Mouse (Mus musculus): Measurements from ENCODE around the gene Gak. TPM values are rescaled to one million over a fixed set of nuclear protein-coding genes. Genes with fewer than 3 reads are reported as not detected.

Gene Gak
- polyA plus RNA-seq, 1 experiment from 2014 or later: 57.7 TPM

DNA sequence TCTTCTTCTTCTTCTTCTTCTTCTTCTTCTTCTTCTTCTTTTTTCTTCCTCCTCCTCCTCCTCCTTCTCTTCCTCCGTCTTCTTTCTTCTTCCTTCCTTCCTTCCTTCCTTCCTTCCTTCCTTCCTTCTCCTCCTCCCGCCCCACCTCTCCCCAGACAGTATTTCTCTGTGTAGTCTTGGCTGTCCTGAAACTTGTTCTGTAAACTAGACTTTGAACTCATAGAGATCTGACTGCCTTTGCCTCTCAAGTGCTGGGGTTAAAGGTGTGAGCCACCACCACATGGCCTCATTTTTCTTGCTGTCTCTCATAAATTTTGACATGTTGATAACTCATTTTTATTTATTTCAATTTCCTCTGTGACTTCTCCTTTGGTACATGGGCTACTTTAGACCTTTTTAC lies 67.1 kb downstream of the Gak start:
- H3K4me3 ChIP-seq (replicated peaks): no peak overlapping the region
- no peaks in the 10 kb centered on the region for H3K27me3 ChIP-seq
- H3K9ac ChIP-seq: no peak overlapping the region
- H3K4me1 ChIP-seq: no peaks in the 10 kb centered on the region
- WGBS: 94% methylated on average over 2 of the region's 2 CpGs
- ATAC-seq (ENCODE audit: low FRiP score): no peak
- H3K4me2 ChIP-seq: no peak overlapping the region
- no peaks in the 10 kb centered on the region for H3K9me3 ChIP-seq
- no peak overlapping the region for H3K27ac ChIP-seq
- H3K36me3 ChIP-seq (replicated peaks): peaks cover 10% of the 10 kb centered on the region

DNA sequence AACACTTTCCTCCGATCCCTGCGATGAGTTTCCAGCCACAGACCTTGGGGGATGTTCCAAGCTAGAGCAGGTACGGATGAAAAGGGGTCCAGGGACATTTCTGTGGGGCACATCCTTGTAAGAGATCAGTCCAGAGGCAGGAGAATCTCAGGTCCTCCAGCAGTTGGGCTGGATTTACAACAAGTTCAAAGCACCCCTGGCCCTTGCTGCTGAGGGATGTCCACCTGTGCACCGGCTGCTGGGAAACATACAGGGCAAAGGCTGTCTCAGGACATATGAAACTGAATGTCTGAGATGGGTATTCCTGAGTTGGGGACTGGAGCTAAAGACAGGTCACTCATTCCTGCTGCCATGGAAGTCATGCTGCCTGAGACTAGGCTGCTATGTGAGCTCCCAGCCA lies 72.6 kb downstream of the Gak start:
- WGBS: 83% methylated on average over 4 of the region's 4 CpGs
- Histone ChIP-seq H3K9me3 (no peaks in the 10 kb centered on the region), H3K36me3 (replicated peaks) (no peaks in the 10 kb centered on the region)

DNA sequence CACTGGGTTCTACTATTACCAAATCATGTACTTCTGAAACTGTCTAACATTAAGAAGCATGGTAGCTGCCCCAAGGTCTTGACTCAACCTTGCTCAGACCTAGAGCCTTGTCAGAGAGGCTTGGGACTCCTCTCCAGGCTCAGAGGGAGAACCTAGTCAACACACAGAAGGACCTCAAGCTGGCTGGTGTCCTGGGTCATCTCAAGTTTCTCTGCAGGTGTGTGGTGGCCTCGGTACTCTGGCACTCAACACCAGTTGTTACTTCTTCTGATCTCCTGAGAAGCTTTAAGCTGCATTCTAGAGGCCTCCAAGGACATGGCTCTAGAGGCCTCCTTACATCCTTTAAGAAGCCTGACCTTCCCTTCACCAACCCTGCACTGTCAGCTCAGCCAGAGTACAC lies 75.5 kb downstream of the Gak start:
- Histone ChIP-seq H3K36me3 (replicated peaks) (no peaks in the 10 kb centered on the region), H3K27ac (no peak overlapping the region), H3K4me2 (no peak overlapping the region), H3K9me3 (no peaks in the 10 kb centered on the region), H3K27me3 (peaks cover 38% of the 10 kb centered on the region), H3K4me3 (replicated peaks) (no peak overlapping the region), H3K9ac (no peak overlapping the region), H3K4me1 (peaks cover 8% of the 10 kb centered on the region)
- WGBS: 91% methylated on average over 1 of the region's 1 CpGs
- ATAC-seq (ENCODE audit: low FRiP score): no peak

More for the DNA sequence above, 72.6 kb downstream of the Gak start:
- Histone ChIP-seq H3K4me3 (replicated peaks) (no peak overlapping the region), H3K4me2 (no peak overlapping the region), H3K27me3 (peaks cover 11% of the 10 kb centered on the region), H3K27ac (no peak overlapping the region), H3K9ac (no peak overlapping the region), H3K4me1 (no peaks in the 10 kb centered on the region)
- no peak for ATAC-seq (ENCODE audit: low FRiP score)

DNA sequence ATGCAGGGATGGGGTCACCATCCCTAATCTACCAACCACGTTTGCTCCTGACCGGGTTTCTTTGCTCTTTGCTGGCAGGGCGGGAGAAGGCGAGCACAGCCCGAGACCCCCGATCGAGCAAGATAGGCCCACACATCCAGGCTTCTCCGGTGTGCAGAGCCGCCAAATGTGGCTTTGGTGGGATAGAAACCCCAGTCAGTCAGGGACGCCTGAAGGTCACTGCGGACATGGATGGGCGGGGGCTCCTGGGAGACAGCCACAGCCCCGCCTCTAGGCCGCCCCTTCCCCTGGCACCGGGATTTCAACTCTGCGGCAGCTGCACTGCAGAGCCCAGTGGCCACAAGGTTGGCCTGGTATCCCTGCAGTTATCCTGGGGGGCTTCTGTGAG lies 79.4 kb downstream of the Gak start:
- H3K27me3 ChIP-seq: peaks cover 55% of the 10 kb centered on the region
- peak overlapping the region; percentile 85 for H3K4me2 ChIP-seq
- ATAC-seq (ENCODE audit: low FRiP score): peak; percentile 63
- peaks cover 8% of the 10 kb centered on the region for H3K4me1 ChIP-seq
- H3K36me3 ChIP-seq (replicated peaks): no peaks in the 10 kb centered on the region
- no peaks in the 10 kb centered on the region for H3K9me3 ChIP-seq
- H3K9ac ChIP-seq: peak overlapping the region; percentile 33
- peak overlapping the region; percentile 48 for H3K4me3 ChIP-seq (replicated peaks)
- WGBS: 2% methylated on average over 16 of the region's 16 CpGs
- 0 out of 2 replicates have a peak overlapping the region, but pooled peaks have one; percentile 4 for H3K27ac ChIP-seq

DNA sequence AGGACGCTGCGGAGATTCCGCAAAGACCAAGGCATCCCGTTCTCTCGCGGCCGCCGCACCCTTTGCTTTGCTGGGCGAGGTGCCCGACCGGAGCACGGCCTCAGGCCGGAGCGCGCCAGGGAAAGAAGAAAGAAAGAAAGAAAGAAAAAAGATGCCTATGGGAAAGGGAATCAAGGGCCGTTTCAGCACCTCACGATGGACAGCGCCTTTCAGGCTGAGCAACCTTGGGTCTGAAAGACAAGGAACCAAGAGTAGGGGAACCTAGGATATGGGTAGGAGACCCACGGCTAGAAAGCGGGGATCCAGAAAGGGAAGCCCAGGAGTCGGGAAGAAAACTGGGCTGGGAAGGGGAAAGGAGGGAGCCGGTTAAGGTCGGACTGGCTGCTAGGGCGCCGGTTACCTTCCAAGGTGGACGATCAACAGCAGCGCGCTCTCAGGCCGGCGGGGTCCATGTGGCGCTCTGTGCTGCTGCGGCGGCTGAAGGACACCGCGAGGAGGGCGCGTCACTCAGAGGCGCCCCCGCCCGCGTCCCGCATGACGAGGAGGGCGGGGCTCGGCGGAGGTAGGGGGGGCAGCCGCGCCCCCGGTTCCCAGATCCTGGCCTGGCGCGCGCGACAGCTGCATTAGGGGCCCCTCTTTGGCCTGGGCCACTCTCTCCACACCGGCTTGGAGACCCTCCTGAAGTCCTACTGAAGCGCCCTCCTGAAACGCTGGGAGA lies 79.9 kb downstream of the Gak start, which contains the start of gene Cplx1:
TSS of gene Cplx1 (minus strand) at position 536 of the 718 bp plus-strand sequence.
- Histone ChIP-seq H3K9me3 (no peaks in the 10 kb centered on the region), H3K4me1 (peaks cover 8% of the 10 kb centered on the region), H3K27me3 (peaks cover 55% of the 10 kb centered on the region), H3K9ac (peak within 1 kb of the TSS; percentile 33), H3K4me2 (peak within 1 kb of the TSS; percentile 85), H3K36me3 (replicated peaks) (no peaks in the 10 kb centered on the region), H3K27ac (0 out of 2 replicates have a peak within 1 kb of the TSS, but pooled peaks have one; percentile 4), H3K4me3 (replicated peaks) (peak within 1 kb of the TSS; percentile 48)
- peak; percentile 85 for ATAC-seq (ENCODE audit: low FRiP score)
- WGBS: 1% methylated on average over 56 of the region's 56 CpGs

DNA sequence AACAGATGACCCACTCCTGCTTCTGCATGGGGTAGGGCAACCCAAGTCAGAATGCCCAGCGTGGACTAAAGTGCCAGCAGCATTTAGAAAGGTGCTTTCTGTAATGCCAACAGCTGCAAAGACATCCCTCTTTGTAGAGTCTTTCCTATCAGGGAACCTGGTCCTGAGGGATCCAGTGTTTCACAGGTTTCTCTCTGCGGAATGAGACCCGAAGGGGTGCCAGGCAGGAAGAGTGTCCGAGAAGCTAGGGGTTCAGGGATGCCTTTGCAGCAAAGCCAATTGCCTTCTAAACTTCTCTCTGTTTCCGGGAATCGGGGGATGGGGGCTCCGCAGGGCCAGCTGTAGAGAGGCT lies 80.4 kb downstream of the Gak start:
- 19% methylated on average over 7 of the region's 7 CpGs for WGBS
- ATAC-seq (ENCODE audit: low FRiP score): no peak
- Histone ChIP-seq H3K27me3 (peaks cover 54% of the 10 kb centered on the region), H3K27ac (no peak overlapping the region), H3K9me3 (no peaks in the 10 kb centered on the region), H3K4me2 (peak overlapping the region; percentile 85), H3K36me3 (replicated peaks) (no peaks in the 10 kb centered on the region), H3K4me1 (peaks cover 8% of the 10 kb centered on the region), H3K9ac (peak overlapping the region; percentile 33), H3K4me3 (replicated peaks) (peak overlapping the region; percentile 48)

DNA sequence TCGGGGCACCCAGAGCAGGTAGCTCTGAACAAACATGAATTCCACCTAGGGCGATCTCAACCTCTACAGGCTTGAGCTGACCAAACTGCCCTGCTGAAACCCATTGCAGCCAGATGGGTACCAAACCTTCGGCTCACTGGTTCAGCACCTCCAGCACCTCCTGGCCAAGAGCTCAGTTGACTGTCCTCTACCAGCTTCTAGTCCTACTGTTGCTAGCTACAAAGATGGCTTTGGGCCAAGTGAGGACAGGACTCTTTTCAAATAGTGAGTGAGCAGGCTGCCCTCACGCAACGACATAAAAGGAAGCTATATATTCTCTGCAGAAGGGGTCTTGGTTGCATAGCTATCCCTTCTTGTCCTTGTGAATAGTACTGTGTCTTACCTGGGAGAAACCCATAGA lies 81.9 kb downstream of the Gak start:
- ATAC-seq (ENCODE audit: low FRiP score): no peak
- H3K27me3 ChIP-seq: peaks cover 47% of the 10 kb centered on the region
- peaks cover 8% of the 10 kb centered on the region for H3K4me1 ChIP-seq
- H3K4me2 ChIP-seq: no peak overlapping the region
- no peak overlapping the region for H3K4me3 ChIP-seq (replicated peaks)
- H3K9me3 ChIP-seq: no peaks in the 10 kb centered on the region
- no peak overlapping the region for H3K9ac ChIP-seq
- WGBS: 92% methylated on average over 5 of the region's 5 CpGs
- no peaks in the 10 kb centered on the region for H3K36me3 ChIP-seq (replicated peaks)
- no peak overlapping the region for H3K27ac ChIP-seq

DNA sequence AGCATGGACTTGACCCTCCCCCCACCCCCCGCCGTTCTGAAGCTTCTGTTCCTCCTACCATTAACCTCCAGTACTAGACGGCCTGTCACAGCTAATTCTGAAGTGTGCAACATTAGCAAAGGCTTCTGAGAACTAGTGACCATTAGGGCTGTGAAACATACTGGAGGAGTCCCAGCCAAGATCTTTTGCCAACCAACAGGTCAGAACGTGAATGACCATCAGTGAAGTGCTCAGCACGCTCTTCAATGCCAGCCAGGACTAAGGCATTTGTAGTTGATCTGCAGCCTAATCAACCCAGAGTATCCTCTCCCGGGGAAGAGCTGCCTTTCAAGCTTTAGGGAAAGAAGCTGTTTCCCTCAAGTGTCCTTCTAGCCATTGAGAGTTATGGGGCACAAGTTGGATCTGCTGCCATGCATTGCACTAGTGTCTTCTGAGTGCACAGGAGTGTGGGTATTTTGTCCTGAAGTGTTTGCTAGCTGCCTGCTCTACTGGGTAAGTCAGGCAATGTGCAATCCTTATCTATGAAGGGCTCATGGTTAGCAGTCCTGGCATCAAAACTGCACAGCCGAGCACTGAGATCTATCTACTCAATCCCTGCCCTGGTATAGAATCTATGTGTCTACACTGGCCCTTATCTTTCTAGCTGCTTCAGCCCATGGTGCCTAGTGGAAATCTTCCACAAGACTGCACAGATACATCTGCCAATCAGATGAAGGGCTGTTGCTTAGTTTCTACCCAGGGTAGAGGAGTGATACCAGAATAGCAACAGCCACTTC lies 85.9 kb downstream of the Gak start:
- H3K9me3 ChIP-seq: no peaks in the 10 kb centered on the region
- no peaks in the 10 kb centered on the region for H3K36me3 ChIP-seq (replicated peaks)
- WGBS: 70% methylated on average over 7 of the region's 7 CpGs
- H3K27me3 ChIP-seq: peaks cover 14% of the 10 kb centered on the region
- no peaks in the 10 kb centered on the region for H3K4me1 ChIP-seq
- H3K4me3 ChIP-seq (replicated peaks): no peak overlapping the region
- H3K27ac ChIP-seq: no peak overlapping the region
- no peak overlapping the region for H3K9ac ChIP-seq
- ATAC-seq (ENCODE audit: low FRiP score): no peak
- no peak overlapping the region for H3K4me2 ChIP-seq

DNA sequence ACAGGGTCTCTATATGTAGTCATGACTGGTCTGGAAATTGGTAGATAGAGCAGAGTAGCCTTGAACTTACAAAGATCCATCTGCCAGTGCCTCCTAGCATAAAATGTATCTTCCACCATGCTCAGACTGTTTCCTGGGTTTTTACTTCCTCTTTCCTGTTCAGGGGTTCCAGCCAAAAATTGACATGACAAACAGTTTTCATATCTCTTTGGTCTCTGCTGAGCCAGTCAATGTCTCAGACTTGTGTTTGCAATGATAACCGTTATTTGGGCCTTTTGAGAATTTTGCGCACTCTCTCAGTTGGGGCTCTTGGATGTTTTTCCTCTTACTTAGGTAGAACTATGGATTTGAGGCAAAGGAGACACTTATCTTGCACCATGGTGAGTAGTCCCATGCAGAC lies 95.4 kb downstream of the Gak start:
- Histone ChIP-seq H3K4me1 (no peaks in the 10 kb centered on the region), H3K9ac (no peak overlapping the region), H3K36me3 (replicated peaks) (no peaks in the 10 kb centered on the region), H3K27me3 (no peaks in the 10 kb centered on the region), H3K9me3 (0 out of 2 replicates have a peak, but pooled peaks cover 11% of the 10 kb centered on the region), H3K4me3 (replicated peaks) (no peak overlapping the region), H3K27ac (no peak overlapping the region), H3K4me2 (no peak overlapping the region)
- WGBS: 97% methylated on average over 2 of the region's 2 CpGs
- ATAC-seq (ENCODE audit: low FRiP score): no peak

DNA sequence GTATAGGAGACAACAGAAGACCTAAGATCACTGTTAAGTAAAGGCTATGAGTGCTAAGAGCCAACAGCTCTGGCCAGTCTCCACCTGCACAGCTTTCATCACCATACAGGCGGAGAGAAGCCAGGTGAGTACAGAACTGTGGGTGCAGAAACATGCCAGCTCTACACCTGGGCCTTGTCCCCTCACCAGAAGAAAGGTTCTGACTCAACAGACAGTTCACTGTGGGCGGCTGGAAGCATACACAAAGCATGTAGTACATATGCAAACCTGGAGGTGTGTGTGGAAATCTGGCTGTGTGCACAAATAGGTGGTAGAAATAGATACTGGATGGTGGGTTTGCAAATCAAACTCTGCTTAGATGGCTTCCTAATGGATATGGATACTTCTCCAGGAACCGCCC lies 107.0 kb downstream of the Gak start:
- no peak overlapping the region for H3K9ac ChIP-seq

DNA sequence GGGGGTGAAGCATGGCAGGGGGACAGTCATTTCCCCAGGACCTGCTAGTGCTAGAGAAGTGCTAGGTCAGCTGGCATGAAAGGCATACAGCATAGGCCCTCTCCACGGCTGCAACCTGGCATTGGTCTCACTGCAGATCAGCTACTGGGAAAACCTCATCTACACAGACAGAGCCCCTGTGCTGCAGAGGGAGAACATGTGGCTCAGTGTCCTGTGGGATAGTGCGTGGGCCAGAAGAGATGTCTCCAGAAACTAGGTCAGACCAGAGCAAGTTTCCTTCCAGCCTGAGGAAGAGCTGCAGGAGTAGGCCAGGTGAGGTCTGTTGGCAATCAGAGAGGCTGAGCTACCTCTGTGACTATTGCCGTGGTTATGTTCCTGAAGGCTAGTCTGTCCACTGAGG lies 107.7 kb downstream of the Gak start:
- WGBS: 83% methylated on average over 3 of the region's 3 CpGs
- Histone ChIP-seq H3K27ac (no peak overlapping the region), H3K4me3 (replicated peaks) (no peak overlapping the region), H3K4me2 (no peak overlapping the region), H3K9me3 (no peaks in the 10 kb centered on the region), H3K9ac (no peak overlapping the region), H3K36me3 (replicated peaks) (no peaks in the 10 kb centered on the region), H3K27me3 (no peaks in the 10 kb centered on the region), H3K4me1 (no peaks in the 10 kb centered on the region)
- no peak for ATAC-seq (ENCODE audit: low FRiP score)

More for the DNA sequence above, 107.0 kb downstream of the Gak start:
- no peak overlapping the region for H3K4me3 ChIP-seq (replicated peaks)
- no peaks in the 10 kb centered on the region for H3K27me3 ChIP-seq
- ATAC-seq (ENCODE audit: low FRiP score): no peak
- no peaks in the 10 kb centered on the region for H3K9me3 ChIP-seq
- no peak overlapping the region for H3K4me2 ChIP-seq
- H3K4me1 ChIP-seq: no peaks in the 10 kb centered on the region
- no peaks in the 10 kb centered on the region for H3K36me3 ChIP-seq (replicated peaks)
- 83% methylated on average over 3 of the region's 3 CpGs for WGBS
- H3K27ac ChIP-seq: no peak overlapping the region

DNA sequence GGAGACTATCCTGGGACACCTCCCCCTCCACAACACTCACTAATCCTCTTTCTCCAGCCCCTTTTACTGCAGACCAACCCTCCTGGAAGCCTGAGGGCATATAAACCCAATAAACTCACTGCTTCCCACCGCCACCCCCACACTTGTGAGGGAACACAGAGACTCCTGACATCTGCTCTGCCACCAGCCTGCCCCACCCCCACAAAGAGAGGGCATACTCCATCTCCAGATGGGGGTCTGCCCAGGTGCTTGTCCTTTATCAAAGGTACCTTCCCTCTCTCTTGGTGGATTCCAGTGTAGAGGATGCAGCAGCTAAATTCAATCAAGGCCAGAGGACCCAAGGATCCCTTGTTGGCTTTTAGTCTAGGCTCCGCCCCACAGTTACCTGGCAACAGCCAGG lies 108.5 kb downstream of the Gak start:
- Histone ChIP-seq H3K4me1 (no peaks in the 10 kb centered on the region), H3K27ac (no peak overlapping the region), H3K27me3 (no peaks in the 10 kb centered on the region), H3K4me3 (replicated peaks) (no peak overlapping the region), H3K9ac (no peak overlapping the region), H3K9me3 (no peaks in the 10 kb centered on the region), H3K36me3 (replicated peaks) (no peaks in the 10 kb centered on the region), H3K4me2 (no peak overlapping the region)
- WGBS: 57% methylated on average over 2 of the region's 2 CpGs
- ATAC-seq (ENCODE audit: low FRiP score): no peak

DNA sequence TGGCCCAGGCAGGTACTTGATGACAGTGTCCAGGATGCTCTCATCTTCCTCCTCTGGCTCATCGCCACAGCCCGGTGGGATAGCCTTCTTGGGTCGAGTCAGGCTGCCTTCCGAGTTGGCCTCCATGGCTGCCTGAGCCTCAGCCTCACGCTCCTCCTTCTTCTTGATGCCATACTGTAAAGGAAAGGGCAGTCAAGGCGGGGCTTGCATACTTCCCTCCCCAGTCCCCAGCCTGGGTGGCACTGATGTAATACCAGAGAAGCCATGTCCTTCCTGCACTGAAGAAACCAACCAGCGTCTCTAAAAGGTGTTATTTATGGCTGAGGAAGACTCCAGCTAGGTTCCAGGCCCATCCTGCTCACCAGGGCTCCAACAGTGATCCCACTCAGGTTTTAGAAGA lies 109.4 kb downstream of the Gak start:
- Histone ChIP-seq H3K27ac (no peak overlapping the region), H3K36me3 (replicated peaks) (no peaks in the 10 kb centered on the region)
- WGBS: 87% methylated on average over 7 of the region's 7 CpGs

More for the DNA sequence above, 109.4 kb downstream of the Gak start:
- Histone ChIP-seq H3K4me2 (no peak overlapping the region), H3K9ac (no peak overlapping the region), H3K4me3 (replicated peaks) (no peak overlapping the region), H3K4me1 (no peaks in the 10 kb centered on the region), H3K9me3 (no peaks in the 10 kb centered on the region), H3K27me3 (no peaks in the 10 kb centered on the region)
- ATAC-seq (ENCODE audit: low FRiP score): no peak
